Mouse (Mus musculus) liver, adult 10 weeks (tissue): ENCODE measurements around the gene Adat1. TPM values are rescaled to one million over a fixed set of nuclear protein-coding genes. Genes with fewer than 3 reads are reported as not detected.

Experiments used
- polyA plus RNA-seq: library from polyadenylated mRNA; stranded (reverse); fragments of 350-450 nt; fragmentation: Illumina TruSeq; extraction: RNeasy Lipid Tissue Mini Kit (QIAGEN cat#74804); gene quantifications from one replicate; pipeline ENCODE4 v1.2.3, GENCODE M21; 2014; ENCODE audit warnings: low read depth, low replicate concordance

Adat1 gene
- 1.6 TPM for polyA plus RNA-seq

GRCm38 (mm10) chr8:111992013-111992702 lies at the start of gene Adat1:
Adat1 (minus strand) TSS chr8:111992302.

GRCm38 (mm10) chr8:112014936-112015335 lies 22.8 kb upstream of the Adat1 start, which contains the start of gene Gm6793:
Gm6793 (minus strand) TSS chr8:112015036.

GRCm38 (mm10) chr8:112010997-112011815 lies 19.1 kb upstream of the Adat1 start, which contains the start of the genes Kars and Terf2ip:
Kars (minus strand) TSS chr8:112011323.
Terf2ip (plus strand) TSS chr8:112011398.

GRCm38 (mm10) chr8:111940171-111941100 lies 51.7 kb downstream of the Adat1 start, which contains the start of gene Gabarapl2:
Gabarapl2 (plus strand) TSS chr8:111940703.

GRCm38 (mm10) chr8:111933348-111934076 lies 58.6 kb downstream of the Adat1 start, which contains the start of gene Tmem231:
Tmem231 (minus strand) TSS chr8:111933881.

Other genes with a start within 250 kb of the Adat1 start
- 0.69 TPM for gene Bcar1, start 248.5 kb downstream of the Adat1 start, polyA plus RNA-seq
- 82.5 TPM for gene Cfdp1, start 138.0 kb downstream of the Adat1 start, polyA plus RNA-seq
- gene Tmem170, start 115.6 kb downstream of the Adat1 start, polyA plus RNA-seq, result 10.5 TPM
- gene Chst5, start 81.9 kb downstream of the Adat1 start, polyA plus RNA-seq, result not detected
- gene Tmem231, start 58.4 kb downstream of the Adat1 start, polyA plus RNA-seq, result not detected
- 83.9 TPM for gene Gabarapl2, start 51.6 kb downstream of the Adat1 start, polyA plus RNA-seq
- 23.1 TPM for gene Kars, start 19.0 kb upstream of the Adat1 start, polyA plus RNA-seq
- 10.3 TPM for gene Terf2ip, start 19.1 kb upstream of the Adat1 start, polyA plus RNA-seq
- gene Gm6793, start 22.7 kb upstream of the Adat1 start, polyA plus RNA-seq, result 0.79 TPM